Mouse (Mus musculus): ENCODE data around the gene A930017K11Rik. TPM values are rescaled to one million over a fixed set of nuclear protein-coding genes. Genes with fewer than 3 reads are reported as not detected.

The A930017K11Rik gene
- 0.62 and 1.1 TPM in 2 replicates for polyA plus RNA-seq (2012; rRNA removed)

DNA sequence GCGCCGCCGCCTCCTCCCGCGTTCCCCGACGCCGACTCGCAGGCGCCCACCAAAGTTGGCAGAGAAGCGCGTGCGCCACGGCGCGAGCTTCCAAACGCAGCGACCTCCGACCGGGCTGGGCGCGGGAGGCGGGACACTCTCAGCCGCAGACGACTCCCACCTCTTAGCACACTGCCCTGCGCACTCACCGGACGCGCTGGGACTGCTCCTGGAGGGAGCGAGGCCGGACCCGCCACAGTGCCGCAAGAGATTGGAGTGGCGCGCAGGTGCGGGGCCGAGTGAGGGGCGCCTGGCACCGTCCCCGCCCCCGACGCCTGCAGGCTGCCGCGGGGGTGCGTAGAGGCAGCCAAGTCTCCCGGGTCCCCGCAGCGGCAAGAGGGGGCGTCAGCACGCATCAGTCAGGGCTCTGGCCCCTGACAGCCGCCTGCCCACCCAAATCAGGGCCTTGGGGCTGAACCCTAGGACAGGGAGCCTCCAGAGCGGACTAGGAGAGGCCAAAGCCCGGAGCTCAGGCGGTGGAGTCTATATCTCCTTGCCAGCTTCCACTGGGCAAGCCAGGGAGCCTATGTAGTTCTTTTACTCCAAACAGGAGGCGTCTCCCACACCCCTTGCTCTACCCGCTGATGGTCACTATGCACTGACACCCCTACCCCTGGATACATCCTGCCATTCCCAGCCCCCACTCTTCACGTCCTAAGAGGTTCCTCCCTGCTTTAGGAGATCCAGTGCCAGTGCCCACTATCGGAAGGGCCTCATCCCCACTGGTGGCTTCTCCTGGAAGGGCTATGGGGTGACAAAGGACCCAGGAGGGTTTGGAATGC, at the start of gene A930017K11Rik:
Gene A930017K11Rik, minus strand, starts transcription at position 763 of the 821 bp plus-strand sequence.

DNA sequence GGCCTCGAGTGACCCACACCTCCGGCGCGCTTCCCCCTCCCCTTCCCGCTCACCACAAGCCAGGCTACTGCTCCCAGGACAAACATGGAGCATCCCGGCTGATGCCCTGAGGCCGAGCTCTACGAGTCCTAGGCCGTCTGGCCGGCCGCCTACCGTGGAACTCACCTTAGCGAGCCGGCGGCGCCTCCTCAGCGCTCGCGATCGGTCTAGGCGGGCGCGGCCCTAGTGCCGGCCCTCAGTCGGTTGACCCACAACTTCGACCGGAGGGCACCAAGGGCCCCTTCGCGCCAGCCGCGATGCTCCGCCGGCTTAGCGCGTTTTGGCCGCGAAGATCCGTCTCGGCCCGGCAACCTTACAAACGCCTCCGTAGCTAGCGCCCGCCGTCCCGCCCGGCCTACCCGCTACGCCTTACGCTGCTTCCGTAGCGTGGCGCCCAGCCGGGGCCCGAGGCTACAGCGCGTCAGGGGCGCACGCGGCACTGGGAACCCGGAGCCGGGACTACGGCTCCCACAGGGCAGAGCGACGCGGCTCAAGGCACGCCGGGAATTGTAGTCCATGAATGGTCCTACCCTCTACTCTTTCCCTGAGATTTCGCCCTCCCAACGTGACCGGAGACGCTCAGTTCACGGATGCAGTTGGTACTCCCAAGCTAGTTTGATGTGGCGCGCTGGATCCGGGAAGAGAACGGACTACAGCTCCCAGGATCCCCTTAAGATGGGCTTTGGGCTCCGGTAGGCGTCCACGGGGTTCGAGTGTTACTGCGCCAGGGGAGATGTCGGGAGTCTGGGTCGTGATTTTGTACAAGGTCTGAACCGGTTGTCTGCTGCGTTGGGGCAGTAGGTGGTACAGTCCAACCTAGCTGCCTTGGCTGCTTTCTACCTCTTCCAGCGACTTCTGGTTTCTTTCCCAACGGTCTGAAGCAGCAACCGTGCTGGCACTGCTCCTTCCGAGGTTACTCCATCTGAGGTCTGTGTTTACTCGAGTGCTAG, 33.2 kb upstream of the A930017K11Rik start, which contains the start of gene Capn15:
Gene Capn15, minus strand, starts transcription at position 491 of the 989 bp plus-strand sequence.

DNA sequence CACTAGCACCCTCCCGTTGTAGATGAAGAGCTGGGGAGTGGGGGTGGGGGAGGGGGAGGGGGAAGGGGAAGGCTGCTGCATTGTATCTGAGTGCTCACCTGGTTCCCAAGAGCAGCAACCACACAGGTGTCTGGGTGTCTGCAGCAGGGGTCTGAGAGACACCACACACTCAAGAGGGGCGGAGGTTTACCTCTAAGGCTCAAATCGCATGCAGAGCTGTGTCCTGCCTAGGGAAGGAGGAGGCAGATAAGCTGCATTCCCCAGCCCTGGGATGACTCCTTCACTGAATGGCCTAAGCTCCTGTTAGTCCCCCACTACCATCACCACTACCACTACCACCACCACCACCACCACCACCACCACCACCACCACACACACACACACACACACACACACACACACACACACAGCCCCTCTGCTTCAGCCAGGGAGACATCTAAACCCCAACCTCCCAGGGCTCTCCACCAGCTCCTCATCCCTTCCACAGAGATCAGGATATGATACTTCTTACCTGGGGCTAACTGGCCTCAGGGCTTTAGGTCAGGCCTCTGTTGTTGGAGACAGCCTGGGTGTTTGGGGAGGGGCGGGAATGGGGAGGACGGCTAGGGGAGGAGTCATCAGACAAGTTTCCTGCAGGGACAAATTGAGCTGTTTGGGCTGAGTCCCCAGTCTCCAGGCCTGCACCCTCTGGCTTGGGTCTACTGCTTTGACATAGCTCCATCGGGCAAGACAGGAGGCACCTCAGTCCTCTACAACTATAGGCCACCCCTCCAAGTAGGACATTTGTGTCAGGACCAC, 7.8 kb downstream of the A930017K11Rik start, which contains the start of the genes Pigq and Nhlrc4:
Gene Pigq, minus strand, starts transcription at position 571 of the 798 bp plus-strand sequence.
Gene Nhlrc4, minus strand, starts transcription at position 596 of the 798 bp plus-strand sequence.

DNA sequence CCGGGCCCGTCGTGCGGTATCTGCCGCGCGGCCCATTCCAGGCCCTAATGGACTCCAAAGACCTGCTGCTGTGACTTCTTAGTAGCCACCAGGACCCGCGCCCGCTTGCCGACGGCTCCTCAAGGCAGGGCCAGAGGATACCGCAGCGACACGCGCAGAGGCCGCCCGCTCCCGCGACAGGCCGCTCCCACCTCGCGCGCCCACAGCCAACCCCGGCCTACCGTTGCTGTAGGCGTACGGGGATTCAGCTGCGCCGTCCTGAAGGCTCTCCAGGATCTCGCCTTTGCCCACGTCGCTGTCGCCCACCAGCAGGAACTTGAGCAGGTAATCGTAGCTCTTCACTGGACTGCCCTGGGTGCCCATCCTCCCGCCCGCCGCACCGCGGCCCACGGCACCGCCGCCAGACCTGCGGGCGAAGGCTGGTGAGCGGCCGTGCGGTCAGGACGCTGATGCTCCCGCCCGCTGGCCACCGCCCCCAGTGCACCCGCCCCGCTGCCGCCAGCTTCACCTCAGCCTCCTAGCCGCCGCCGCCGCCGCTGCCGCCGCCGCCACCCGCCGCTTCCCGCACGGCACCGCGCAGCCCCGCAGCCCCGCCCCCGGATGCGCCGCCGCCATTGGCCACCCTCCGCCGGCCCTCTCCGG, 33.1 kb downstream of the A930017K11Rik start, which contains the start of gene Rab40c:
Gene Rab40c, minus strand, starts transcription at position 584 of the 642 bp plus-strand sequence.

Other genes with a start within 250 kb of the A930017K11Rik start
- gene Gng13, start 235.4 kb downstream of the A930017K11Rik start, polyA plus RNA-seq (2012; rRNA removed): 8.3 and 8.7 TPM in 2 replicates
- 5.9 and 6.7 TPM in 2 replicates for gene Chtf18, start 225.1 kb downstream of the A930017K11Rik start, polyA plus RNA-seq (2012; rRNA removed)
- 47.6 and 50.8 TPM in 2 replicates for gene Rpusd1, start 224.9 kb downstream of the A930017K11Rik start, polyA plus RNA-seq (2012; rRNA removed)
- gene Mslnl, start 216.5 kb downstream of the A930017K11Rik start, polyA plus RNA-seq (2012; rRNA removed): 0.15 and 0.17 TPM in 2 replicates
- gene Msln, start 198.2 kb downstream of the A930017K11Rik start, polyA plus RNA-seq (2012; rRNA removed): 1.6 and 32.1 TPM in 2 replicates
- 26.8 and 27.4 TPM in 2 replicates for gene Narfl, start 178.8 kb downstream of the A930017K11Rik start, polyA plus RNA-seq (2012; rRNA removed)
- 211 and 212 TPM in 2 replicates for gene Haghl, start 166.9 kb downstream of the A930017K11Rik start, polyA plus RNA-seq (2012; rRNA removed)
- gene Ccdc78, start 166.0 kb downstream of the A930017K11Rik start, polyA plus RNA-seq (2012; rRNA removed): 0.12 and 0.13 TPM in 2 replicates
- 106 and 118 TPM in 2 replicates for gene Fam173a, start 159.7 kb downstream of the A930017K11Rik start, polyA plus RNA-seq (2012; rRNA removed)
- gene AC134908.4, start 156.9 kb downstream of the A930017K11Rik start, polyA plus RNA-seq (2012; rRNA removed): 0.33 and 0.57 TPM in 2 replicates
- 90.6 and 111 TPM in 2 replicates for gene Metrn, start 155.4 kb downstream of the A930017K11Rik start, polyA plus RNA-seq (2012; rRNA removed)
- 79.5 and 95.0 TPM in 2 replicates for gene Fbxl16, start 143.5 kb downstream of the A930017K11Rik start, polyA plus RNA-seq (2012; rRNA removed)
- 42.3 and 44.7 TPM in 2 replicates for gene Wdr24, start 128.9 kb downstream of the A930017K11Rik start, polyA plus RNA-seq (2012; rRNA removed)
- gene Jmjd8, start 123.7 kb downstream of the A930017K11Rik start, polyA plus RNA-seq (2012; rRNA removed): 61.3 and 66.9 TPM in 2 replicates
- 297 and 308 TPM in 2 replicates for gene Stub1, start 119.2 kb downstream of the A930017K11Rik start, polyA plus RNA-seq (2012; rRNA removed)
- gene Rhbdl1, start 115.3 kb downstream of the A930017K11Rik start, polyA plus RNA-seq (2012; rRNA removed): 105 and 106 TPM in 2 replicates
- 37.0 and 39.2 TPM in 2 replicates for gene Gm20683, start 110.8 kb downstream of the A930017K11Rik start, polyA plus RNA-seq (2012; rRNA removed)
- 95.8 and 96.0 TPM in 2 replicates for gene Rhot2, start 107.7 kb downstream of the A930017K11Rik start, polyA plus RNA-seq (2012; rRNA removed)
- 46.9 and 49.8 TPM in 2 replicates for gene Wdr90, start 91.1 kb downstream of the A930017K11Rik start, polyA plus RNA-seq (2012; rRNA removed)
- gene Mcrip2, start 83.8 kb downstream of the A930017K11Rik start, polyA plus RNA-seq (2012; rRNA removed): 20.1 and 21.8 TPM in 2 replicates
- gene Mettl26, start 77.5 kb downstream of the A930017K11Rik start, polyA plus RNA-seq (2012; rRNA removed): 67.4 and 73.2 TPM in 2 replicates
- gene Wfikkn1, start 71.7 kb downstream of the A930017K11Rik start, polyA plus RNA-seq (2012; rRNA removed): 0.39 and 0.40 TPM in 2 replicates
- 88.6 and 89.3 TPM in 2 replicates for gene Rab40c, start 32.8 kb downstream of the A930017K11Rik start, polyA plus RNA-seq (2012; rRNA removed)
- 107 and 111 TPM in 2 replicates for gene Pigq, start 7.6 kb downstream of the A930017K11Rik start, polyA plus RNA-seq (2012; rRNA removed)
- 0.29 and 0.44 TPM in 2 replicates for gene Nhlrc4, start 7.6 kb downstream of the A930017K11Rik start, polyA plus RNA-seq (2012; rRNA removed)
- 38.4 and 38.8 TPM in 2 replicates for gene Capn15, start 33.2 kb upstream of the A930017K11Rik start, polyA plus RNA-seq (2012; rRNA removed)
- gene Rab11fip3, start 117.0 kb upstream of the A930017K11Rik start, polyA plus RNA-seq (2012; rRNA removed): 58.8 and 66.0 TPM in 2 replicates
- gene Decr2, start 137.8 kb upstream of the A930017K11Rik start, polyA plus RNA-seq (2012; rRNA removed): 34.1 and 34.8 TPM in 2 replicates
- gene Nme4, start 143.0 kb upstream of the A930017K11Rik start, polyA plus RNA-seq (2012; rRNA removed): 24.6 and 25.0 TPM in 2 replicates
- gene Tmem8, start 160.7 kb upstream of the A930017K11Rik start, polyA plus RNA-seq (2012; rRNA removed): 9.5 and 10.5 TPM in 2 replicates
- 100 and 106 TPM in 2 replicates for gene Mrpl28, start 170.9 kb upstream of the A930017K11Rik start, polyA plus RNA-seq (2012; rRNA removed)
- 24.1 and 24.8 TPM in 2 replicates for gene Axin1, start 186.1 kb upstream of the A930017K11Rik start, polyA plus RNA-seq (2012; rRNA removed)
- gene Pdia2, start 246.5 kb upstream of the A930017K11Rik start, polyA plus RNA-seq (2012; rRNA removed): 0.05 and 0.06 TPM in 2 replicates